ENCODE assay signal across 18 mouse cellular contexts in the genomic region with DNA sequence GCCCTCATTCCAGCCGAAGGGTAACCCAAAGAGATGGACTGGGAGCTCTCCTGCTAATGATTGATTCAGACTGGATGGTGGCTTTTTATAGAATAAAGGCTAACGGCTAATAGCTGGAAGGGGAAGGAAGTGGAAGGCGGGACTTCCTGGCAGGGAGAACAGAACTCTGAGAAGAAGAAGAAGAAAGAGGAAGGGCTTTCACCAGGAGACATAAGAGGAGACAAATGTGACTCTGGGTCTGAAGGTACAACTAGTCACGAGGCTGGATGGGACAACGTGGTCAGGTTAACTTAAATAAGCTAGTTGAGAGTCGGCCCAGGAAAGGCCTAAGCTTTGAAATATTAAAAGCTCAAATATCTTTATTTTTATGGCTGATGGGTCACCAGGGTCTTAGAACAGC.
DNase-seq lines count a peak whose midpoint lies in the region; ATAC-seq and TF ChIP-seq lines count a peak whose summit lies in the region.
"Had no signal": no experiment of that assay in that cellular context is flagged by ENCODE, and none has a peak within 500 bp of the region (broad histone marks: within the 10 kb centered on the region; RNA-seq: fewer than 3 reads in every experiment).

No protein-coding gene starts in this region.

- no peak overlapping the region for H3K9ac ChIP-seq in kidney, postnatal 0 days (ENCODE audit: low read depth, low read length)
- no peak overlapping the region for H3K9ac ChIP-seq in stomach, embryonic 16.5 days (ENCODE audit: low read length)
- H3K9ac ChIP-seq in stomach, postnatal 0 days (ENCODE audit: low read length), result no peak overlapping the region
- H3K9ac ChIP-seq: embryonic facial prominence, embryonic 13.5 days had no signal

- WGBS in kidney, postnatal 0 days, result 73% methylated on average over 6 of the region's 6 CpGs
- 72% methylated on average over 6 of the region's 6 CpGs for WGBS in stomach, embryonic 16.5 days
- WGBS in stomach, postnatal 0 days, result 84% methylated on average over 6 of the region's 6 CpGs

- H3K4me1 ChIP-seq in kidney, postnatal 0 days (replicated peaks; ENCODE audit: insufficient read depth, low read length), result peaks cover 8% of the 10 kb centered on the region; the same call in 1 of the 2 replicates
- peaks cover 21% of the 10 kb centered on the region for H3K4me1 ChIP-seq in stomach, embryonic 16.5 days (ENCODE audit: control insufficient read depth, insufficient read depth, low read length)
- no peaks in the 10 kb centered on the region for H3K4me1 ChIP-seq in stomach, postnatal 0 days (replicated peaks; ENCODE audit: control insufficient read depth, insufficient read depth)

- H3K4me2 ChIP-seq in kidney, postnatal 0 days (ENCODE audit: low read length), result no peak overlapping the region
- H3K4me2 ChIP-seq in stomach, embryonic 16.5 days (ENCODE audit: low read depth, low read length), result no peak overlapping the region
- H3K4me2 ChIP-seq in stomach, postnatal 0 days (replicated peaks; ENCODE audit: low read depth), result no peak overlapping the region
- H3K4me2 ChIP-seq: embryonic facial prominence, embryonic 13.5 days; midbrain, embryonic 11.5 days had no signal

- H3K27ac ChIP-seq in kidney, postnatal 0 days, result peak overlapping the region; percentile 3; the same call in 1 of the 2 replicates
- peak overlapping the region; percentile 42; the same call in 1 of the 2 replicates for H3K27ac ChIP-seq in stomach, embryonic 16.5 days (ENCODE audit: low read length)
- H3K27ac ChIP-seq in stomach, postnatal 0 days (replicated peaks), result no peak overlapping the region
- H3K27ac ChIP-seq: embryonic facial prominence, embryonic 13.5 days; hindbrain, embryonic 10.5 days; limb, embryonic 10.5 days had no signal

- H3K36me3 ChIP-seq in kidney, postnatal 0 days (ENCODE audit: insufficient read depth, low read length), result no peaks in the 10 kb centered on the region
- no peaks in the 10 kb centered on the region for H3K36me3 ChIP-seq in stomach, embryonic 16.5 days (ENCODE audit: control insufficient read depth, insufficient read depth, low read length)
- H3K36me3 ChIP-seq in stomach, postnatal 0 days (ENCODE audit: control insufficient read depth, insufficient read depth, low read length), result no peaks in the 10 kb centered on the region
- H3K36me3 ChIP-seq: embryonic facial prominence, embryonic 13.5 days; hindbrain, embryonic 10.5 days; limb, embryonic 10.5 days had no signal

- TF ChIP-seq EP300 in stomach, postnatal 0 days (optimal IDR thresholded peaks at IDR 0.05), result no peak

- no peak overlapping the region for H3K4me3 ChIP-seq in kidney, postnatal 0 days (replicated peaks; ENCODE audit: low read depth, low read length)
- no peak overlapping the region for H3K4me3 ChIP-seq in stomach, embryonic 16.5 days (replicated peaks; ENCODE audit: low read length)
- no peak overlapping the region for H3K4me3 ChIP-seq in stomach, postnatal 0 days (ENCODE audit: low read depth, low read length)
- H3K4me3 ChIP-seq: embryonic facial prominence, embryonic 13.5 days; hindbrain, embryonic 10.5 days; limb, embryonic 10.5 days had no signal

- TF ChIP-seq CTCF in kidney, postnatal 0 days (IDR thresholded peaks at IDR 0.05; ENCODE audit: low read depth), result no peak
- no peak for TF ChIP-seq CTCF in stomach, postnatal 0 days (IDR thresholded peaks at IDR 0.05; ENCODE audit: low read depth)

- no peak for DNase-seq in kidney, postnatal 0 days (ENCODE audit: low spot score)
- no peak for DNase-seq in kidney, postnatal 25 days
- no peak for DNase-seq in stomach, postnatal 0 days (ENCODE audit: low spot score)
- DNase-seq in lung, postnatal 25 days (ENCODE audit: low spot score), result peak; percentile 29
- no peak for DNase-seq in right cerebral cortex, postnatal 14 days
- no peak for DNase-seq in frontal cortex, postnatal 14 days (ENCODE audit: low spot score in 2 of 2)
- DNase-seq: adrenal gland, postnatal 36 days; gastrocnemius, postnatal 36 days; kidney, postnatal 14 days; layer of hippocampus, postnatal 36 days; thymus, adult 2 months had no signal

- H3K9me3 ChIP-seq in kidney, postnatal 0 days (replicated peaks; ENCODE audit: low read length), result no peaks in the 10 kb centered on the region
- no peaks in the 10 kb centered on the region for H3K9me3 ChIP-seq in stomach, embryonic 16.5 days (replicated peaks; ENCODE audit: control insufficient read depth, low read length)
- H3K9me3 ChIP-seq in stomach, postnatal 0 days (ENCODE audit: control insufficient read depth, low read length), result no peaks in the 10 kb centered on the region
- H3K9me3 ChIP-seq: embryonic facial prominence, embryonic 13.5 days; hindbrain, embryonic 10.5 days; limb, embryonic 10.5 days had no signal

- H3K27me3 ChIP-seq in kidney, postnatal 0 days (ENCODE audit: insufficient read depth, low read length), result no peaks in the 10 kb centered on the region
- H3K27me3 ChIP-seq in stomach, embryonic 16.5 days (ENCODE audit: control insufficient read depth, insufficient read depth, low read length), result no peaks in the 10 kb centered on the region
- no peaks in the 10 kb centered on the region for H3K27me3 ChIP-seq in stomach, postnatal 0 days (ENCODE audit: control insufficient read depth, insufficient read depth, low read length)
- H3K27me3 ChIP-seq: embryonic facial prominence, embryonic 13.5 days; Patski had no signal

- no peak for ATAC-seq in kidney, postnatal 0 days (replicated peaks; ENCODE audit: low FRiP score, low read depth)
- no peak for ATAC-seq in stomach, embryonic 16.5 days (ENCODE audit: insufficient read depth, low FRiP score)
- ATAC-seq in stomach, postnatal 0 days (ENCODE audit: low FRiP score, low TSS enrichment), result no peak
- ATAC-seq in cerebellum, adult (ENCODE audit: insufficient number of reproducible peaks, low FRiP score, low TSS enrichment), result no peak
- ATAC-seq: Patski had no signal
